Mouse (Mus musculus) liver, embryonic 14.5 days (tissue): ENCODE measurements around the gene Slc22a15. TPM values are rescaled to one million over a fixed set of nuclear protein-coding genes. Genes with fewer than 3 reads are reported as not detected.

Source experiments
- ATAC-seq: fragments of 200-750 bp; cut with Nextera tagmentation; 2 replicates; pipeline ENCODE4 v1.8.0; 2017; ENCODE audit warnings: moderate number of reproducible peaks, mild to moderate bottlenecking, moderate library complexity; ENCODE audit not compliant: insufficient read depth
- DNase-seq, 3 experiments: peaks; one replicate each; pipeline ENCODE4 v3.0.0-alpha.2; 2012 to 2013; ENCODE audit warnings: low read depth in 3 of 3, low spot score in 3 of 3
- H3K27ac ChIP-seq: fragments of 300-500 bp; sonication (generic); 2 replicates; pipeline ENCODE4 v1.5.1; 2014; ENCODE audit warnings: moderate library complexity, mild to moderate bottlenecking, control low read depth, inconsistent platforms
- H3K27me3 ChIP-seq: fragments of 300-500 bp; sonication (generic); 2 replicates; pipeline ENCODE4 v1.6.1; 2014; ENCODE audit warnings: mild to moderate bottlenecking, low read length, moderate library complexity; ENCODE audit not compliant: control insufficient read depth, insufficient read depth
- H3K36me3 ChIP-seq: fragments of 300-500 bp; sonication (generic); replicated peaks from 2 replicates; pipeline ENCODE4 v1.6.1; 2014; ENCODE audit warnings: low read depth; ENCODE audit not compliant: control insufficient read depth, insufficient read depth
- H3K4me1 ChIP-seq, 2 experiments: fragments of 200-500 bp in 1 of 2; fragments of 300-500 bp in 1 of 2; sonication (generic) in 1 of 2; replicated peaks; 2 replicates each; pipeline ENCODE4 v1.6.1; 2012 to 2014; ENCODE audit warnings: antibody characterized with exemption in 1 of 2, inconsistent platforms in 1 of 2, low read length in 1 of 2; ENCODE audit not compliant: control insufficient read depth in 2 of 2, insufficient read depth in 2 of 2
- H3K4me2 ChIP-seq: fragments of 300-500 bp; sonication (generic); 2 replicates; pipeline ENCODE4 v1.6.1; 2014; ENCODE audit warnings: low read depth, mild to moderate bottlenecking, control low read depth, moderate library complexity
- H3K4me3 ChIP-seq, 2 experiments: fragments of 200-500 bp in 1 of 2; fragments of 300-500 bp in 1 of 2; sonication (generic) in 1 of 2; 2 replicates each; pipeline ENCODE4 v1.5.1; 2012 to 2014; ENCODE audit warnings: low read depth in 2 of 2, low read length in 2 of 2, mild to moderate bottlenecking in 2 of 2, control low read depth in 1 of 2, inconsistent platforms in 1 of 2, moderate library complexity in 1 of 2; ENCODE audit not compliant: insufficient read depth in 1 of 2
- H3K9ac ChIP-seq: fragments of 300-500 bp; sonication (generic); replicated peaks from 2 replicates; pipeline ENCODE4 v1.6.1; 2014; ENCODE audit warnings: mild to moderate bottlenecking, control low read depth, moderate library complexity
- H3K9me3 ChIP-seq: fragments of 300-500 bp; sonication (generic); 2 replicates; pipeline ENCODE4 v1.6.1; 2016; ENCODE audit warnings: low read length, mixed read lengths; ENCODE audit not compliant: control insufficient read depth
- CTCF ChIP-seq: IDR thresholded peaks from 2 replicates; pipeline ENCODE4 v1.5.1; 2016; ENCODE audit warnings: antibody characterized with exemption, low read depth, control low read depth
- EP300 ChIP-seq: IDR thresholded peaks from 2 replicates; pipeline ENCODE4 v1.6.1; 2016; ENCODE audit warnings: antibody characterized with exemption, low read depth
- WGBS: fragments of 180-500 bp; shearing (Covaris S2); extraction: QIAGEN DNeasy Blood & Tissue Kit; methylation state at CpG from one replicate; pipeline ENCODE4 v1.1.7; 2014; ENCODE audit not compliant: insufficient replicate concordance; 5-methylcytosine and 5-hydroxymethylcytosine counted together
- polyA plus RNA-seq, 2 experiments: library from polyadenylated mRNA; depleted of rRNA in 1 of 2; stranded (reverse) in 1 of 2; unstranded in 1 of 2; fragments of >200 nt; fragmentation: Nextera tagmentation in 1 of 2; extraction: Ambion mirVana in 1 of 2; gene quantifications; 2 replicates each; pipeline versions ENCODE4 v1.2.1 to v1.2.3; 2012 to 2014

Slc22a15 gene
- polyA plus RNA-seq, 2 experiments = 1.3 to 1.7 TPM

DNA sequence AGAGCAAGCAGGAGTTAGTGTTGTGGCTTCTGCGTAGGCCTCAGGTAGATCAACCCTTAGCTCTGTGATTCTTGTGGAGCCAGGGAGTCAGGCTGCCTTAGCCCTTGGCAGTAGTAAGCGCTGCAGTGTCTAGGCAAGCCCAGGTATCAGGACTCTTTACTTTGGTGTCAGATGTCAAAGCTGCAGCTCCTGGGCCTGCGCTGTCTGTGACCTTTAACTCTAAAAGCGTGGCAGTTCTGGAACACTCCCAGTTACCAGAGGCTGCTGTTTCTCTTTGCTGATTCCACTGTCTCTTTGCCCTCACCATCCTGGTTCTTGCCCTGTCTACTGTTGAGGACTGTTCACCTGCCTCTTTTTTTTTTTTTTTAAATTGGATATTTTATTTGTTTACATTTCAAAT, 23.0 kb upstream of the Slc22a15 start:
- ATAC-seq (peak; percentile 28; the same call in 1 of the 2 replicates), DNase-seq (no peak)
- H3K9me3 ChIP-seq = no peaks in the 10 kb centered on the region
- H3K36me3 ChIP-seq = no peaks in the 10 kb centered on the region
- TF ChIP-seq EP300 = no peak
- TF ChIP-seq CTCF = no peak
- peaks cover 0 to 2% of the 10 kb centered on the region in 2 experiments; a peak in 1 of 4 replicates for H3K4me1 ChIP-seq
- H3K4me3 ChIP-seq = no peak overlapping the region
- H3K27me3 ChIP-seq = no peaks in the 10 kb centered on the region
- H3K27ac ChIP-seq = no peak overlapping the region
- no peak overlapping the region for H3K4me2 ChIP-seq
- no peak overlapping the region for H3K9ac ChIP-seq
- 66% methylated on average over 4 of the region's 4 CpGs for WGBS

- H3K27ac ChIP-seq = no peak overlapping the region
- ATAC-seq = no peak
- no peak overlapping the region for H3K4me2 ChIP-seq
- no peak overlapping the region for H3K4me3 ChIP-seq
- H3K27me3 ChIP-seq = no peaks in the 10 kb centered on the region
- no peak overlapping the region for H3K9ac ChIP-seq
- no peak for DNase-seq
- H3K36me3 ChIP-seq = no peaks in the 10 kb centered on the region
- no peak for TF ChIP-seq CTCF
- TF ChIP-seq EP300 = no peak
- peaks cover 0 to 2% of the 10 kb centered on the region in 2 experiments; a peak in 1 of 4 replicates for H3K4me1 ChIP-seq
- 60% methylated on average over 5 of the region's 5 CpGs for WGBS
- no peaks in the 10 kb centered on the region for H3K9me3 ChIP-seq
These were observed 21.0 kb upstream of the Slc22a15 start for GRCm38 (mm10) chr3:101945257-101945656.

DNA sequence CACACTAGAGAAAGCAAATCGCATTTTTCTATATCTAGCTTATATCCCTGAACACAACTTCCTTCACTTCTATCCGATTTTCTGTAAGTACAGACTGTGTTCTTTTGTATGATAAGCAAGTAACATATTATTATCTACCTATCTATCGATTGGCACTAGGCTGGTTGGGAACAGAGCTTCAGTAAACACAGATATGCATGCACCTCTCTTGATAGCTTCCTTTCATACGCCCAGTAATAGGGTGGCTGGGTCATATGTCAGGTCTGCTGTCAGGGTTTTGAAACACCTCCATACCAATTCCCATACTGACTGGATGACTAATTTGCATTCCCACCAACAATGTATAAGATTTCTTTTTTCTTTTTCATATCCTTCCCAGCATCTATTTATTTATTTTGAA, 16.2 kb upstream of the Slc22a15 start:
- H3K9ac ChIP-seq = no peak overlapping the region
- H3K36me3 ChIP-seq = no peaks in the 10 kb centered on the region
- ATAC-seq (no peak), DNase-seq (no peak)
- H3K4me3 ChIP-seq = no peak overlapping the region
- H3K4me2 ChIP-seq = no peak overlapping the region
- no peak for TF ChIP-seq CTCF
- TF ChIP-seq EP300 = no peak
- H3K4me1 ChIP-seq = peaks cover 0 to 4% of the 10 kb centered on the region in 2 experiments; a peak in 2 of 4 replicates
- H3K27ac ChIP-seq = no peak overlapping the region
- 22% methylated on average over 4 of the region's 4 CpGs for WGBS
- no peaks in the 10 kb centered on the region for H3K9me3 ChIP-seq
- H3K27me3 ChIP-seq = no peaks in the 10 kb centered on the region

DNA sequence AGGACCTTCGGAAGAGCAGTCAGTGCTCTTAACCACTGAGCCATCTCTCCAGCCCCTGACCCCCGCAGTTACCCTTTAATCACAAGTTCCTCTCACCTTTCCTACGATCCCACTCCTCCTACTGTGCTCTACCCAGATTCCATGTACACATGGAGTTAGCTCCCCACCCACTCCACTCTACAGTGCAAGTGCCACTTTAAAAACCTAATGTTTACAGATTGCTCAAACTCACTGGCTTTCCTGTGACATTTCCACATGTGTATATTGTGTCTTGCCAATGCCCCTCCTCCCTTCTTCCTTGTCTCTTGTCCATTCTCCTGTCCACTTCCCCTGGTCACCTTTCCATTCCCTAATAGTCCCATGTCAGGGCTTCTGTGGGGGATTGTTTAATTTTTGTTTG, 15.6 kb upstream of the Slc22a15 start:
- no peak for DNase-seq
- Histone ChIP-seq H3K9me3 (no peaks in the 10 kb centered on the region), H3K27ac (no peak overlapping the region), H3K9ac (no peak overlapping the region), H3K4me2 (no peak overlapping the region), H3K4me1 (peaks cover 0 to 4% of the 10 kb centered on the region in 2 experiments; a peak in 2 of 4 replicates), H3K27me3 (no peaks in the 10 kb centered on the region), H3K36me3 (no peaks in the 10 kb centered on the region), H3K4me3 (no peak overlapping the region)
- ATAC-seq = no peak
- WGBS = 68% methylated on average over 3 of the region's 3 CpGs
- no peak for TF ChIP-seq CTCF
- TF ChIP-seq EP300 = no peak

- DNase-seq = no peak
- 35% methylated on average over 7 of the region's 7 CpGs for WGBS
- no peak overlapping the region for H3K27ac ChIP-seq
These were observed 14.9 kb upstream of the Slc22a15 start for GRCm38 (mm10) chr3:101939152-101939551.

More at GRCm38 (mm10) chr3:101939152-101939551, 14.9 kb upstream of the Slc22a15 start:
- ATAC-seq = no peak
- Histone ChIP-seq H3K27me3 (no peaks in the 10 kb centered on the region), H3K9me3 (no peaks in the 10 kb centered on the region), H3K36me3 (no peaks in the 10 kb centered on the region), H3K9ac (no peak overlapping the region), H3K4me2 (no peak overlapping the region), H3K4me3 (no peak overlapping the region), H3K4me1 (peaks cover 0 to 4% of the 10 kb centered on the region in 2 experiments; a peak in 2 of 4 replicates)
- TF ChIP-seq EP300 = no peak
- no peak for TF ChIP-seq CTCF
